Mouse (Mus musculus): ENCODE measurements at regions not wholly inside any gene's neighbourhood (a gene's known extent, or its start where the extent isn't known, plus 50 kb on each side); places are given as distances from the start of the nearest gene placed in this dataset.

- TF ChIP-seq CTCF (IDR thresholded peaks at IDR 0.05; ENCODE audit: control insufficient read depth, insufficient read depth, low read length) (peak; percentile 43; the same call in 1 of the 2 replicates), POLR2A (IDR thresholded peaks at IDR 0.05; ENCODE audit: borderline replicate concordance, control insufficient read depth, low read depth, low read length) (no peak)
Measured at GRCm38 (mm10) chr1:193440512-193440911, 70.4 kb upstream of the Camk1g start.
